Mouse (Mus musculus): ENCODE results near the gene Parp2. TPM values are rescaled to one million over a fixed set of nuclear protein-coding genes. Genes with fewer than 3 reads are reported as not detected.

Parp2 gene
- polyA plus RNA-seq (2015; fragmentation: Nextera tagmentation; extraction: Ambion mirVana): 49.0 and 50.3 TPM in 2 replicates

DNA sequence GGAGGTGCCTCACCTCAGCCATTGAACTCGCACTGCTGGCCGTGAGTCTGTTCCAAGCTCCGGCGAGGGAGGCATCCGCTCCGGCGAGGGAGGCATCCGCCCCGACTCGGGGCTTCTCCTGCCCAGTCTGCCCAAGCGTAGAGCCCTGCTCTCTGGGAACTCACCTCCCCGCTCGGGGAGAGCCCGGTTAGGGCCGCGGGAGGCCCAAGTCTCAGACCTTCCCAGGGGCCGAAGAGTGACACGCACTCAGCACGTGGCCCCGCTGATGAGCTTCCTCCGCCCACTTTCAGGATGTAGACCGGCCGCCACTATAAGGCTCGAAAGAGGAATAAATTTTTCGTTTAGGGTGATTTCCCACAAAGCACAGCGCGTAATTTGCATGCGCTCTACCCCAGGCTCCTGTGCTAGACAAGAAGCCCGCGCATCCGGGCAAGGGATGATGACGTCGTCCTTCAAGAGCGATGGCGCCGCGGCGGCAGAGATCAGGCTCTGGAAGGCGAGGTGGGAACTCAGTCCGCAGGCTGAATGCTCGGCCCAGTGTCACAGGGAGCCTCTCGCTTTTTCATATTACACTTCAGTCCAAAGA, at the start of gene Parp2, which contains the start of gene Ccnb1ip1:
Parp2 (plus strand) TSS at position 355 of the 586 bp plus-strand sequence.
Ccnb1ip1 (minus strand) TSS at position 246 of the 586 bp plus-strand sequence.
- TF ChIP-seq CTCF (IDR thresholded peaks at IDR 0.05; ENCODE audit: low read depth): 0 out of 2 replicates have a peak, but pooled peaks have one; percentile 10
- H3K9me3 ChIP-seq (replicated peaks; ENCODE audit: low read length): no peaks in the 10 kb centered on the region
- ATAC-seq (replicated peaks; ENCODE audit: low FRiP score, low read depth): peak; percentile 100

DNA sequence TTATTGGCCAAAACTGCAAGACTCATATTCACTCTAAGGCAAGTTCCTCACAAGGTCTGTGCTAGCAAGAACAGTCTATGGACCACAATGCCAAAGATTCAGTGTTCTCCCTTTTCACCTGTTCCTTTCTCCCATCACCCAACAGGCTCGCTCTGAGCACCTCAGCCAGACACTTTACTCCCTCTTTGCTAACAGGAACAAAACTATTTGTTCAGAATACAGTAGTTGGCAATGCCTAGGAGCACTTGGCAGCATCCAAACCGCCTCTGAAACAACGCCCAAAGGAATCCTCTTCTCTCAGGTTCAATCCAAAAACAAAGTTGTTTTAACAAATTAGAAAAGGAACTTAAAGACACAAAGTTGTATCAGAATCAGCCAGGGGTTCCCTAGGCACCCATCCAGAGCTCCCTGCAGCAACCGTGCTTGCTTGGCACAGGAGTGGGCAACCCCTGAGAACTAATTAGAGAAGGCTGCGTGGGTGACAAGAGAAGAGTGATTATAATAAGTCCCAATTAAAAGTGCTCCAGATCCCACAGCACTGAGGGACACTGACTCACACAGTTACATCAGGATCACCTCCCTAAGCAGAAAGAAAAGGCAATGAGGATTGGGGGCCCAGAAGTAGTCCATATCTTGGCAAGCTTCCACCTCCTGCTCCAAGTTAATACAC, 49.1 kb upstream of the Parp2 start:
- Histone ChIP-seq H3K27me3 (ENCODE audit: insufficient read depth, low read length) (no peaks in the 10 kb centered on the region), H3K27ac (no peak overlapping the region), H3K4me2 (ENCODE audit: low read length) (no peak overlapping the region), H3K9me3 (replicated peaks; ENCODE audit: low read length) (no peaks in the 10 kb centered on the region), H3K9ac (ENCODE audit: low read depth, low read length) (no peak overlapping the region), H3K4me3 (replicated peaks; ENCODE audit: low read depth, low read length) (no peak overlapping the region), H3K36me3 (ENCODE audit: insufficient read depth, low read length) (no peaks in the 10 kb centered on the region), H3K4me1 (replicated peaks; ENCODE audit: insufficient read depth, low read length) (no peaks in the 10 kb centered on the region)
- DNase-seq (ENCODE audit: low spot score) (no peak), ATAC-seq (replicated peaks; ENCODE audit: low FRiP score, low read depth) (no peak)
- no peak for TF ChIP-seq CTCF (IDR thresholded peaks at IDR 0.05; ENCODE audit: low read depth)
- 82% methylated on average over 5 of the region's 5 CpGs for WGBS

More for the DNA sequence above, at the start of gene Parp2, which contains the start of gene Ccnb1ip1:
- Histone ChIP-seq H3K27ac (peak within 1 kb of the TSS; percentile 89), H3K4me1 (replicated peaks; ENCODE audit: insufficient read depth, low read length) (0 out of 2 replicates have a peak, but pooled peaks cover 3% of the 10 kb centered on the region), H3K27me3 (ENCODE audit: insufficient read depth, low read length) (no peaks in the 10 kb centered on the region), H3K9ac (ENCODE audit: low read depth, low read length) (peak within 1 kb of the TSS; percentile 71; the same call in 1 of the 2 replicates), H3K36me3 (ENCODE audit: insufficient read depth, low read length) (0 out of 2 replicates have a peak, but pooled peaks cover 11% of the 10 kb centered on the region), H3K4me2 (ENCODE audit: low read length) (peak within 1 kb of the TSS; percentile 61), H3K4me3 (replicated peaks; ENCODE audit: low read depth, low read length) (peak within 1 kb of the TSS; percentile 62)
- peak; percentile 97 for DNase-seq (ENCODE audit: low spot score)
- 0% methylated on average over 42 of the region's 42 CpGs for WGBS

DNA sequence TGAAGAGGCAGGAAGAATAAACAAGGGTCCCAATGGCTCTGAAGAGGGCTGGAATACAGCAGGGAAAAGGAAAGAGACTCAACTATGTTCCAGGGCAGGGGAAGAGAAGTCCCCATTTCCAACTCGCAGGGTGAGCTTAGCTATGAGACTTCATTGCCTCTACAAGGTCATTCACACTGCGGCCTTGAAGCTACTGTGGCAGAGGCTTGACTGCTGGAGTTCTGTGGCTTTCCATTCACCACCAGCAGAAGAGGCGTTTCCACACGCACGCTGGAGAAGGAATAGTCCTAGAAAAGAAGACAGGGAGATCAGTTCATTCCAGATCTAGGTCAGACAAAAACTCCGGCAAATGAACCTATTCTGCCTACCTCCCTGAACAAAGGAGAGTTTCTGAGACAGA, 41.9 kb upstream of the Parp2 start:
- ATAC-seq (replicated peaks; ENCODE audit: low FRiP score, low read depth): no peak
- no peak for DNase-seq (ENCODE audit: low spot score)
- no peak overlapping the region for H3K9ac ChIP-seq (ENCODE audit: low read depth, low read length)
- H3K4me1 ChIP-seq (replicated peaks; ENCODE audit: insufficient read depth, low read length): no peaks in the 10 kb centered on the region
- H3K36me3 ChIP-seq (ENCODE audit: insufficient read depth, low read length): peaks cover 31% of the 10 kb centered on the region
- H3K27me3 ChIP-seq (ENCODE audit: insufficient read depth, low read length): no peaks in the 10 kb centered on the region
- TF ChIP-seq CTCF (IDR thresholded peaks at IDR 0.05; ENCODE audit: low read depth): no peak
- no peak overlapping the region for H3K4me2 ChIP-seq (ENCODE audit: low read length)
- 94% methylated on average over 6 of the region's 6 CpGs for WGBS
- H3K9me3 ChIP-seq (replicated peaks; ENCODE audit: low read length): no peaks in the 10 kb centered on the region
- H3K27ac ChIP-seq: no peak overlapping the region
- H3K4me3 ChIP-seq (replicated peaks; ENCODE audit: low read depth, low read length): no peak overlapping the region

DNA sequence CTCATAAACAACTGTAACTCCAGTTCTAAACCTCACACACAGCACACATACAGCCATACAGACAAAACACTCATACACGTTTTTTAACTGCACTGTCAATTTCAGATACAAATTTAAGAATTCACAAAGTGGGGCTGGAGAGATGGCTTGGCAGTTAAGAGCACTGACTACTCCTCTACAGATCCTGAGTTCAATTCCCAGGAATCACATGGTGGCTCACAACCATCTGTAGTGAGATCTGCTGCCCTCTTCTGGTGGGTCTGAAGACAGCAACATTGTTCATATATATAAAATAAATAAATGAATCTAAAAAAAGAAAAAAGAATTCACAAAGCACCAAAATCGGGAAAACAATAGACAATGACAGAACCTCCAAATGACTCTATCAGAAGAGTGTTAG, 36.3 kb upstream of the Parp2 start:
- no peaks in the 10 kb centered on the region for H3K4me1 ChIP-seq (replicated peaks; ENCODE audit: insufficient read depth, low read length)
- ATAC-seq (replicated peaks; ENCODE audit: low FRiP score, low read depth) (no peak), DNase-seq (ENCODE audit: low spot score) (no peak)
- peak; percentile 47 for TF ChIP-seq CTCF (IDR thresholded peaks at IDR 0.05; ENCODE audit: low read depth)
- H3K4me2 ChIP-seq (ENCODE audit: low read length): no peak overlapping the region
- no peak overlapping the region for H3K27ac ChIP-seq
- no peak overlapping the region for H3K9ac ChIP-seq (ENCODE audit: low read depth, low read length)
- H3K4me3 ChIP-seq (replicated peaks; ENCODE audit: low read depth, low read length): no peak overlapping the region
- 85% methylated on average over 2 of the region's 2 CpGs for WGBS
- H3K36me3 ChIP-seq (ENCODE audit: insufficient read depth, low read length): peaks cover 55% of the 10 kb centered on the region
- no peaks in the 10 kb centered on the region for H3K27me3 ChIP-seq (ENCODE audit: insufficient read depth, low read length)
- H3K9me3 ChIP-seq (replicated peaks; ENCODE audit: low read length): no peaks in the 10 kb centered on the region

DNA sequence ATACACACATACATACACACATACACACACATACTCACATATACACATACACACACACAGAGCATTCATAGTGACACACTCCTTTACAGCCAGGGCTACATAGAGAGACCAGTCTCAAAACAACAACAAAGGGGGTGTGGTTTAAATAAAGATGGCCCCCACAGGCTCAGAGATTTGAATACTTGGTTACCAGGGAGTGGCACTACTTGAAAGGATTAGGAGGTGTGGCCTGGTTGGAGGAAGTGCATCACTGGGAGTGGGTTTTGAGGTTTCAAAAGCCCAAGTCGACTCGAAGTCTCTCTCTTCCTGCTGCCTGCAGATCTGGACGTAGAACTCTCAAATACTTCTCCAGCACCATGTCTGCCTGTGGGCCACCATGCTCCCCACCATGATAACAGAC, 25.5 kb upstream of the Parp2 start:
- no peak for DNase-seq (ENCODE audit: low spot score)
- TF ChIP-seq CTCF (IDR thresholded peaks at IDR 0.05; ENCODE audit: low read depth): no peak
- H3K27me3 ChIP-seq (ENCODE audit: insufficient read depth, low read length): no peaks in the 10 kb centered on the region
- no peak overlapping the region for H3K4me2 ChIP-seq (ENCODE audit: low read length)
- peaks cover 20% of the 10 kb centered on the region; the same call in 1 of the 2 replicates for H3K36me3 ChIP-seq (ENCODE audit: insufficient read depth, low read length)
- H3K27ac ChIP-seq: no peak overlapping the region
- no peaks in the 10 kb centered on the region for H3K4me1 ChIP-seq (replicated peaks; ENCODE audit: insufficient read depth, low read length)
- no peak for ATAC-seq (replicated peaks; ENCODE audit: low FRiP score, low read depth)
- 94% methylated on average over 3 of the region's 3 CpGs for WGBS
- no peak overlapping the region for H3K9ac ChIP-seq (ENCODE audit: low read depth, low read length)
- H3K4me3 ChIP-seq (replicated peaks; ENCODE audit: low read depth, low read length): no peak overlapping the region
- H3K9me3 ChIP-seq (replicated peaks; ENCODE audit: low read length): no peaks in the 10 kb centered on the region

DNA sequence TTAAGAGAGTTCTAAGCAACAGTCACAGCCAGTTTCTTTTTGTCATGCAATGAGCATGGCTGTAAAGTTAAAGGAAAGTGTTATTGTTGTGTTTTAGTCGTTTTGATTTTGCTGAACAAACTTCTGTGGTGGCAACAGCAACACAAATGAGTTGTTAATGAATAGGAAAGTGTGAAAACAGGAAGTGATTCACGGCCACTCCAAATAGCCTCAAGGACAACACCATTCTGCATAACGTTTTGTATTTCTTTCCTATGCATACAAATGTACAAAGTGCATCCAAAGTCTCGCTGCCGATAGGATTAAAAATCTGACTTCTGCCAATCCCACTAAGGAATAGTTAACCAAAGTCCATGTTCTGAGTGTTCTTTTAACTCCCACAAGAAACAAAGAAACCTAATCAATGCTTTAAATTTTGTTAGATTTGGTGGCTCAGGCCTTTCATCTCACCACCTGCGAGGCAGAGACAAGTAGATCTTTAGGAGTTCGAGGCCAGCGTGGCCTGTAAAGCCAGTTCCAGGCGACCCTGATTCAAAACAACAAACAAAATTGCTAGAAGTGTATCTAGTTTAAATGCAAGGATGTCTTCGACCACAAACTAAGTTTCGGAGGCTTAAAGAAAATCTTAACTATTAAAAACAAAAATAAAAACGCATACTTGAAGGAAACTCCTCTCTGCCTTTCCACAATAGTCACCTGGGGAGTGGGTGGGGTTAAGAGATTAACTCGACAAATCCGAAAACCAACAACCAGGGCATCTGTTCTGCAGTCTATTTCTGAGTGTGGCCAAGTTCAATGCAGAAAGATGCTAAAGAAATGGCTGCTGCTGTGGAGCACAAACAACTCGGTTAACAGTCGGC, 23.0 kb upstream of the Parp2 start:
- WGBS: 23% methylated on average over 16 of the region's 16 CpGs
- peak overlapping the region; percentile 78 for H3K9ac ChIP-seq (ENCODE audit: low read depth, low read length)
- TF ChIP-seq CTCF (IDR thresholded peaks at IDR 0.05; ENCODE audit: low read depth): no peak
- ATAC-seq (replicated peaks; ENCODE audit: low FRiP score, low read depth) (no peak), DNase-seq (ENCODE audit: low spot score) (no peak)
- no peaks in the 10 kb centered on the region for H3K9me3 ChIP-seq (replicated peaks; ENCODE audit: low read length)
- peaks cover 11% of the 10 kb centered on the region; the same call in 1 of the 2 replicates for H3K36me3 ChIP-seq (ENCODE audit: insufficient read depth, low read length)
- no peaks in the 10 kb centered on the region for H3K4me1 ChIP-seq (replicated peaks; ENCODE audit: insufficient read depth, low read length)
- H3K27ac ChIP-seq: peak overlapping the region; percentile 84
- H3K27me3 ChIP-seq (ENCODE audit: insufficient read depth, low read length): no peaks in the 10 kb centered on the region
- peak overlapping the region; percentile 64 for H3K4me2 ChIP-seq (ENCODE audit: low read length)
- H3K4me3 ChIP-seq (replicated peaks; ENCODE audit: low read depth, low read length): peak overlapping the region; percentile 72
